In the genomic region with DNA sequence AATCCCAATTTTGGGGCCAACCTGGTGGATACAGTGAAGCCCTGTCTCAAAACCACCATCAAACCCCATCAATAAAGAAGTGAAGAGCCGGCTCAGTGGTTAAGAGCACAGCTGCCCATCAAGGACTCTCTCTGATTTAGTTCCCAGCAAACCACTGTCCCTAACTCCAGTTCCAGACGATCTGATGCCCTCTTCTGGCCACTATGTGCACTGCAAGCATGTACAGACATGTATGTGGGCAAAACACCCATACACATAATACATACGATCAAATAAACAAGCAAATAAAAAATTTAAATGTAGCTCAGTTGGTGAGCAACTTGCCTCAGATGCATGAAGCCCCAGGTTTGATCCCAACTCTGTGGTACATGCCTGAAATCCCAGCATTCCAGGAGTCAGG, we compare ENCODE assay signal across 8 mouse cellular contexts.
DNase-seq lines count a peak whose midpoint lies in the region; ATAC-seq and TF ChIP-seq lines count a peak whose summit lies in the region.
"Had no signal": no experiment of that assay in that cellular context is flagged by ENCODE, and none has a peak within 500 bp of the region (broad histone marks: within the 10 kb centered on the region; RNA-seq: fewer than 3 reads in every experiment).

No protein-coding gene starts in this region.

- H3K27me3 ChIP-seq in kidney, embryonic 15.5 days, result no peaks in the 10 kb centered on the region
- H3K27me3 ChIP-seq in CH12.LX (replicated peaks) (no peaks in the 10 kb centered on the region), Patski (no peaks in the 10 kb centered on the region)

- TF ChIP-seq POLR2A in CH12.LX (IDR thresholded peaks at IDR 0.05; ENCODE audit: low read depth, low read length), result no peak

- in situ Hi-C loops in CH12.LX (cut with MboI; ENCODE audit: low pct_ligation_motif_present, low pct_unique_long_range_greater_than_20kb, low sequenced_read_pairs), result loop anchor here (10.0 kb wide), 1 partner anchor 55 kb away; no protein-coding TSS in a partner anchor
- in situ Hi-C loops in Patski (cut with MboI; ENCODE audit: low pct_unique_long_range_greater_than_20kb), result no loop called here

- dilution Hi-C loops in CH12.LX (cut with MboI; ENCODE audit: extremely low pct_ligation_motif_present, extremely low pct_unique_long_range_greater_than_20kb, low sequenced_read_pairs), result no loop called here

- TF ChIP-seq CTCF in CH12.LX (conservative IDR thresholded peaks at IDR 0.05 in 1 of 2, IDR thresholded peaks at IDR 0.05 in 1 of 2; ENCODE audit: low read depth in 2 of 2, low read length in 2 of 2), result peak; percentile 20 to 56; a peak in 3 of 4 replicates
- peak; percentile 75 for TF ChIP-seq CTCF in Patski (IDR thresholded peaks at IDR 0.05)

- no peak overlapping the region for H3K9ac ChIP-seq in kidney, embryonic 15.5 days
- H3K9ac ChIP-seq in CH12.LX (ENCODE audit: insufficient read depth, low read depth), result no peak overlapping the region

- no peak for ATAC-seq in kidney, embryonic 15.5 days (replicated peaks; ENCODE audit: low FRiP score)
- no peak for ATAC-seq in Patski

- H3K4me2 ChIP-seq in kidney, embryonic 15.5 days, result no peak overlapping the region
- H3K4me2 ChIP-seq in CH12.LX (ENCODE audit: insufficient read depth, low read depth, poor library complexity, severe bottlenecking), result no peak overlapping the region

- CTCF ChIA-PET in Patski (lab: Charles Lee), result interaction anchor here (1.2 to 1.9 kb wide), 5 partner anchors 15 to 59 kb away, joined by 3 to 5 read pairs (median 5); no protein-coding TSS in a partner anchor

- H3K27ac ChIP-seq in kidney, embryonic 15.5 days, result no peak overlapping the region
- no peak overlapping the region for H3K27ac ChIP-seq in CH12.LX (ENCODE audit: insufficient read depth, low read depth)

- POLR2A ChIA-PET in Patski (lab: Charles Lee), result interaction anchor here (0.8 to 0.9 kb wide), 2 partner anchors 14 to 31 kb away, joined by 3 read pairs; no protein-coding TSS in a partner anchor

- no peak overlapping the region for H3K4me3 ChIP-seq in kidney, embryonic 15.5 days (replicated peaks)
- H3K4me3 ChIP-seq in CH12.LX (replicated peaks in 1 of 3; ENCODE audit: low read depth in 2 of 3, low read length in 2 of 3, poor library complexity in 1 of 3), result no peak overlapping the region
- H3K4me3 ChIP-seq: erythroblast, embryonic 14.5 days had no signal

- no peak for TF ChIP-seq EP300 in CH12.LX (IDR thresholded peaks at IDR 0.05; ENCODE audit: low read length)

- no peaks in the 10 kb centered on the region for H3K79me2 ChIP-seq in CH12.LX (replicated peaks; ENCODE audit: control insufficient read depth, extremely low read depth, insufficient read depth, poor library complexity, severe bottlenecking)

- DNase-seq in kidney, adult 18-20 months, result peak; percentile 33
- DNase-seq in CH12.LX (ENCODE audit: extremely low read depth) (peak; percentile 35), Patski (ENCODE audit: low read depth, low spot score) (no peak)
- DNase-seq in kidney, postnatal 36 days, result peak; percentile 22 to 62
- peak; percentile 37 for DNase-seq in thymus, postnatal 25 days
- DNase-seq in right cerebral cortex, adult 2 months (ENCODE audit: low spot score in 2 of 2), result no peak

- TF ChIP-seq RAD21 in CH12.LX (IDR thresholded peaks at IDR 0.05; ENCODE audit: low read depth, low read length), result peak; percentile 31

- H3K4me1 ChIP-seq in kidney, embryonic 15.5 days, result peaks cover 16% of the 10 kb centered on the region
- peaks cover 3 to 8% of the 10 kb centered on the region in 2 experiments; a peak in 2 of 4 replicates for H3K4me1 ChIP-seq in CH12.LX (ENCODE audit: control insufficient read depth in 1 of 2, insufficient read depth in 2 of 2)

- WGBS in kidney, embryonic 15.5 days, result 77% methylated on average over 3 of the region's 3 CpGs

- H3K36me3 ChIP-seq in kidney, embryonic 15.5 days, result peaks cover 58% of the 10 kb centered on the region
- peaks cover 0 to 12% of the 10 kb centered on the region in 2 experiments for H3K36me3 ChIP-seq in CH12.LX (replicated peaks in 1 of 2; ENCODE audit: control insufficient read depth in 1 of 2, insufficient read depth in 1 of 2, low read length in 1 of 2)

- 0 out of 2 replicates have a peak, but pooled peaks cover 3% of the 10 kb centered on the region for H3K9me3 ChIP-seq in kidney, embryonic 15.5 days (replicated peaks)
- H3K9me3 ChIP-seq in CH12.LX (replicated peaks; ENCODE audit: low read length), result peaks cover 5% of the 10 kb centered on the region

TF ChIP-seq in CH12.LX, 34 proteins besides CTCF, POLR2A, EP300 and RAD21:
- TF ChIP-seq SMC3 (IDR thresholded peaks at IDR 0.05; ENCODE audit: low read depth, low read length) (peak; percentile 47), JUND (conservative IDR thresholded peaks at IDR 0.05; ENCODE audit: low read depth, low read length) (no peak)
TF ChIP-seq in CH12.LX: peak in this region for 1.

Comparison
In these comparisons a context has a peak if more than half of its experiments do, and no peak if none do; other contexts are left out.
1. DNase-seq: peak in kidney, adult 18-20 months (single experiment), CH12.LX (single experiment), kidney, postnatal 36 days (2 of 2) and thymus, postnatal 25 days (single experiment); none in Patski (single experiment) and right cerebral cortex, adult 2 months (0 of 2).